8 mouse cellular contexts compared by ENCODE assay signal in the genomic region with DNA sequence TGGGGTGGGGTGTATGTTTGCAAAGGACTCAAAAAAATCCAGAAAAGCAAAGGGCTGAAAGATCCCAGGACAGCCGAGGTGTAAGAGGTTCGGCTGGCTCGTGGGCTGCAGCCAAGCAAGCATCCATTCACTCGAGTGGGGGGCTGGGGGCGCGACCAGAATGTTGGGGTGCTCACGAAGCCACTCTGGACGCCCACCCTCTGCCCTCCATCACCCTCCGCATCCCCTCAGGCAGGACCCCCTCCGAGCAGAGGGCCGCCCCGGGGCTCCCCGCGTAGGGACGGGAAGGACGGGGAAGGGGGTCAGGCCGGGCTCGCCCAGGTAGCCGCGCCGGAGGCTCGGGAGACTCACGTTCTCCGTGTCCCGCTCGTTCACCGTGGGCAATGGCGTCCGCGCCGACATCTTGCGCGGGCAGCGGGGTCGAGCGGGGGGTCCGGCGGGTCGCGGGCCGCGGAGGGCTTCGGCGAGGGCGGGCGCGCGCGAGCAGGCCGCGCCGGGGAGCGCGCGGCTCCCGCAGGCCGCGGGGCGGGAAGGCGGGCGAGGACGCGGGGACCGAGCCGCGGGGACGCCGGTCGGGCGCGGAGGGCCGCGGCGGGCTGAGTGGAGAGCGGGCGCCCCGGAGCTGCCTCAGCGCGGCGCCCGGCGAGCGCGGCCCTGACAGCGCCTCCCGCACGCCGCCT. TPM values are rescaled to one million over a fixed set of nuclear protein-coding genes. Genes with fewer than 3 reads are reported as not detected.
DNase-seq lines count a peak whose midpoint lies in the region; ATAC-seq and TF ChIP-seq lines count a peak whose summit lies in the region.

A gene (minus strand): TSS at position 500 of the 680 bp plus-strand sequence.

- H3K9ac ChIP-seq in forebrain, postnatal 0 days: peak within 1 kb of the TSS; percentile 92
- H3K9ac ChIP-seq in kidney, embryonic 16.5 days (replicated peaks; ENCODE audit: low read length): peak within 1 kb of the TSS; percentile 91
- peak within 1 kb of the TSS; percentile 87 for H3K9ac ChIP-seq in lung, embryonic 16.5 days (ENCODE audit: low read length)

- TF ChIP-seq CTCF in forebrain, postnatal 0 days (IDR thresholded peaks at IDR 0.05; ENCODE audit: low read depth): no peak

- peak within 1 kb of the TSS; percentile 95 for H3K27ac ChIP-seq in forebrain, postnatal 0 days (ENCODE audit: low read depth, low read length)
- H3K27ac ChIP-seq in kidney, embryonic 16.5 days (ENCODE audit: low read length): peak within 1 kb of the TSS; percentile 13; the same call in 1 of the 2 replicates
- H3K27ac ChIP-seq in lung, embryonic 16.5 days (ENCODE audit: low read length): 0 out of 2 replicates have a peak within 1 kb of the TSS, but pooled peaks have one; percentile 16

- no peaks in the 10 kb centered on the region for H3K9me3 ChIP-seq in forebrain, postnatal 0 days (ENCODE audit: low read length)
- H3K9me3 ChIP-seq in kidney, embryonic 16.5 days (ENCODE audit: low read length): no peaks in the 10 kb centered on the region
- no peaks in the 10 kb centered on the region for H3K9me3 ChIP-seq in lung, embryonic 16.5 days (ENCODE audit: control insufficient read depth, low read length)

- peaks cover 10% of the 10 kb centered on the region for H3K4me1 ChIP-seq in forebrain, postnatal 0 days (ENCODE audit: insufficient read depth)
- peaks cover 8% of the 10 kb centered on the region for H3K4me1 ChIP-seq in kidney, embryonic 16.5 days (ENCODE audit: insufficient read depth, low read length)
- peaks cover 7% of the 10 kb centered on the region; the same call in 1 of the 2 replicates for H3K4me1 ChIP-seq in lung, embryonic 16.5 days (replicated peaks; ENCODE audit: control insufficient read depth, insufficient read depth, low read length)

- peak; percentile 42 for ATAC-seq in forebrain, postnatal 0 days
- peak; percentile 72 for ATAC-seq in kidney, embryonic 16.5 days (ENCODE audit: low FRiP score, low TSS enrichment)
- peak; percentile 64 for ATAC-seq in lung, embryonic 16.5 days (ENCODE audit: low read depth)

- DNase-seq in thymus, postnatal 14 days: peak; percentile 2
- DNase-seq in thymus, postnatal 10 days (ENCODE audit: low spot score in 2 of 2): no peak
- DNase-seq in cerebellum, adult 9-10 months: peak; percentile 51
- peak; percentile 57 for DNase-seq in forebrain, postnatal 0 days
- DNase-seq in right cerebral cortex, postnatal 4 days: peak; percentile 48
- no peak for DNase-seq in spleen, postnatal 4 days (ENCODE audit: low spot score in 2 of 2)

- peak within 1 kb of the TSS; percentile 74 for H3K4me2 ChIP-seq in forebrain, postnatal 0 days (ENCODE audit: low read depth)
- peak within 1 kb of the TSS; percentile 92 for H3K4me2 ChIP-seq in kidney, embryonic 16.5 days (replicated peaks; ENCODE audit: low read depth, low read length)
- H3K4me2 ChIP-seq in lung, embryonic 16.5 days (ENCODE audit: low read depth, low read length): peak within 1 kb of the TSS; percentile 89

- no peaks in the 10 kb centered on the region for H3K36me3 ChIP-seq in forebrain, postnatal 0 days (ENCODE audit: insufficient read depth)
- H3K36me3 ChIP-seq in kidney, embryonic 16.5 days (ENCODE audit: insufficient read depth, low read length): no peaks in the 10 kb centered on the region
- H3K36me3 ChIP-seq in lung, embryonic 16.5 days (ENCODE audit: control insufficient read depth, insufficient read depth, low read length): no peaks in the 10 kb centered on the region

- 1% methylated on average over 47 of the region's 88 CpGs for WGBS in forebrain, postnatal 0 days
- 0% methylated on average over 64 of the region's 88 CpGs for WGBS in kidney, embryonic 16.5 days
- WGBS in lung, embryonic 16.5 days: 0% methylated on average over 29 of the region's 88 CpGs

- no peaks in the 10 kb centered on the region for H3K27me3 ChIP-seq in forebrain, postnatal 0 days (ENCODE audit: insufficient read depth, low read length)
- no peaks in the 10 kb centered on the region for H3K27me3 ChIP-seq in kidney, embryonic 16.5 days (ENCODE audit: insufficient read depth, low read length)
- H3K27me3 ChIP-seq in lung, embryonic 16.5 days (ENCODE audit: control insufficient read depth, insufficient read depth, low read depth, low read length): peaks cover 3% of the 10 kb centered on the region; the same call in 1 of the 2 replicates

- H3K4me3 ChIP-seq in forebrain, postnatal 0 days (ENCODE audit: low read depth, low read length): peak within 1 kb of the TSS; percentile 81
- H3K4me3 ChIP-seq in kidney, embryonic 16.5 days (ENCODE audit: low read length): peak within 1 kb of the TSS; percentile 82
- peak within 1 kb of the TSS; percentile 76 for H3K4me3 ChIP-seq in lung, embryonic 16.5 days (ENCODE audit: low read length)

RNA-seq across cellular contexts. Expression of the gene that starts here (rescaled TPM):
- 72.6 and 78.2 TPM in 2 replicates for total RNA-seq in forebrain, postnatal 0 days (2014; rRNA removed)
- 11.5 and 14.3 TPM in 2 replicates for polyA plus RNA-seq in forebrain, postnatal 0 days (2015; fragmentation: Nextera tagmentation; extraction: Ambion mirVana)
- 1.8 and 2.0 TPM in 2 replicates for polyA plus RNA-seq in kidney, embryonic 16.5 days (2015; fragmentation: Nextera tagmentation; extraction: Ambion mirVana)
- polyA plus RNA-seq in lung, embryonic 16.5 days (2015; fragmentation: Nextera tagmentation; extraction: Ambion mirVana): 1.6 and 1.7 TPM in 2 replicates

Comparison
In these comparisons a context has a peak if more than half of its experiments do, and no peak if none do; other contexts are left out.
1. DNase-seq: peak in thymus, postnatal 14 days (single experiment), cerebellum, adult 9-10 months (single experiment), forebrain, postnatal 0 days (single experiment) and right cerebral cortex, postnatal 4 days (single experiment); none in thymus, postnatal 10 days (0 of 2) and spleen, postnatal 4 days (0 of 2).
2. H3K27ac ChIP-seq: peak in every context shown above with its lines; median percentile 95 in forebrain, postnatal 0 days; 16 in lung, embryonic 16.5 days; 13 in kidney, embryonic 16.5 days.
3. Peak in every context shown above with its lines, with median percentiles within 50 percentile points of each other: ATAC-seq, H3K4me2 ChIP-seq, H3K4me3 ChIP-seq and H3K9ac ChIP-seq.